Mouse (Mus musculus): ENCODE data around the gene Agap1. TPM values are rescaled to one million over a fixed set of nuclear protein-coding genes. Genes with fewer than 3 reads are reported as not detected.

The Agap1 gene
- polyA plus RNA-seq, 1 experiment, result 12.1 TPM

DNA sequence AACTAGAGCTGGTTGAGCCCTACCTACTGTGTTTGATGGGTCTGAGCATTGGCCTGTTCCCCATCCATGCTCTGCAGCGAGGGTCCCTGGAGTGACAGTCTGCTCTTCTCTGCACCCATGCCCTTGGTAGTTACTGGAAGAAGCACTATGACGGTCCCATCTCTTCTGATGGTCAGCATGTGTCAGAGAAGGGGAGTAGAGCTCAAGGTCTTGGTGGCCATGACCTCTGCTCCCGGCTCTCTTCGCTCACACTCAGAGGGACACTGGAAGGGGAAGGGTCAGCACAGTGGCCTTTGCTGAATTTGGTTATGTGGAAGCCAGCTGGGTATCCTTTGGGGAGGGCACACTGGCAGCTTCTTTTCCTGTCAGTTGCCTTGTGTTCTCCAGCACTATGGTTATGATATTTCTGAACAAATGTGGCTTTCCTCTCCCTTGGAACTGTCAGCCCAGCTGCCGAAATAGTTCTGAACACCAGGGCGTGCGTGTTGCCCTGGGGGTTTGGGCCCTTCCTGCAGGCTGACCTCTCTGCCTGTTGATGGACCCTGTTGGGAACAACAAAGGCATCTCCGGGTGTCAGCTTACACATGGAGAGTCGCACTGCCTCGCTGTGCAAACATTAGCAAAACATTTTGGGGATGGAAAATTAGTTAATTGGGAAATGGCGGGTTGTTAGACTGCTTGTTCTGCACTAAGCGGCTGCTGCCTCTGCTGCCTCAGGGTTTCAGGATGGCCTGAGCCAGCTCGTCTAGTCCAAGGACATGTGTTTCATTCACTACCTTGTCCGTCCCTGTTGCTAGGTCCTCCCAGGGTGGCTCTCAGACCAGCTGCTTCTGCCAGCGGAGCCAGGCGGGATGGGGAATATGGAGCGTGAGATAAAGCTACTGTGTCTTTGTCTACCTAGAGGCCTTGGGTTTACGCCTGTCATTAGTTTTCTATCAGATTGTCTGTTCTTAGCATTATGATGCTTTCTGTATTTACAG lies 93.2 kb downstream of the Agap1 start:
- TF ChIP-seq CTCF (IDR thresholded peaks at IDR 0.05; ENCODE audit: control insufficient read depth, insufficient read depth, low read length) (no peak), POLR2A (IDR thresholded peaks at IDR 0.05; ENCODE audit: borderline replicate concordance, control insufficient read depth, low read depth, low read length) (no peak)
- no peak overlapping the region for H3K4me3 ChIP-seq (replicated peaks; ENCODE audit: control insufficient read depth, low read depth, low read length)
- no peak overlapping the region for H3K27ac ChIP-seq (ENCODE audit: control insufficient read depth, insufficient read depth, low read depth, low read length, poor library complexity)
- H3K4me1 ChIP-seq (ENCODE audit: control insufficient read depth, insufficient read depth, low read length), result peaks cover 2% of the 10 kb centered on the region; the same call in 1 of the 2 replicates
- 81% methylated on average over 18 of the region's 18 CpGs for WGBS

DNA sequence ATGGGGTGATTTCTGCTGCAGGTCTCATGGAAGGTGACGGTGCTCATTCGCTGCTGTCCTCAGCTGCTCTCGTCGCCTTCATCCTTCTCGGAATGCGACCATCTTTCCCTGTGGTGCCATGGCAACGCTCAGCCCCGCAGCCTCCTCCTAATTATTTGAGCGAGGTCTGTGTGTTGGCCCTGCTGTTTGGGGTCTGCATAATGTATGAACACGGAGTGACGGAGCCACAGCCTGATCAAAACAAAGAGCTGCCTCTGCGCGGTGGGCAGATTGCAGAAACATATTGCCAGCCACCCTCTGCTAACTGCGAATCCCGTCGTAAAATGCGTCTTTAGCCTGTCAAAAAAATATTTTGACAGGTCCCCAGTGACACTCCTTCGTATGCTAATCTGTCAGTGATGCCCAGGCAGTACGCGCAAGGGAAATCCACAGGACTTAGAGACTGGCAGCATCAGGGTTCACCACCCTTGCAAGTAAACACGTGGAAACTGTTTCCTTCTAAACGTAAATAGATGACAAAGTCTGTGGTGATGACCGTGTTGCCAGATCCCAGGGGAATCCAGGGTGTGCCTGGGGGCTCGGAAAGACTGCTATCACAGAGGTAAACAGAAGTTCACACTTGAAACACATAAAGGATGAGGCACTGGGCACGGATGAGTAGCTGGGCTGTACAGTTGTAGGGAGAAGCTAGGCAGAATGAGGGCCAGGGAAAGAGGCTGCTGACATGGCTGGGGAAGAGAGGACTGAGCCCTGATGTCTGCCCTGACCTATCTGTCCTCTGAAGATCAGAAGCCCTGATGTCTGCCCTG lies 95.7 kb downstream of the Agap1 start:
- Histone ChIP-seq H3K27ac (ENCODE audit: control insufficient read depth, insufficient read depth, low read depth, low read length, poor library complexity) (no peak overlapping the region), H3K4me1 (ENCODE audit: control insufficient read depth, insufficient read depth, low read length) (peaks cover 2% of the 10 kb centered on the region; the same call in 1 of the 2 replicates), H3K4me3 (replicated peaks; ENCODE audit: control insufficient read depth, low read depth, low read length) (no peak overlapping the region)
- TF ChIP-seq POLR2A (IDR thresholded peaks at IDR 0.05; ENCODE audit: borderline replicate concordance, control insufficient read depth, low read depth, low read length) (no peak), CTCF (IDR thresholded peaks at IDR 0.05; ENCODE audit: control insufficient read depth, insufficient read depth, low read length) (no peak)
- WGBS, result 91% methylated on average over 25 of the region's 25 CpGs

GRCm38 (mm10) chr1:89552470-89552869 lies 97.9 kb downstream of the Agap1 start:
- WGBS, result 21% methylated on average over 1 of the region's 1 CpGs
- H3K27ac ChIP-seq (ENCODE audit: control insufficient read depth, insufficient read depth, low read depth, low read length, poor library complexity), result no peak overlapping the region
- peaks cover 2% of the 10 kb centered on the region; the same call in 1 of the 2 replicates for H3K4me1 ChIP-seq (ENCODE audit: control insufficient read depth, insufficient read depth, low read length)
- H3K4me3 ChIP-seq (replicated peaks; ENCODE audit: control insufficient read depth, low read depth, low read length), result no peak overlapping the region
- TF ChIP-seq CTCF (IDR thresholded peaks at IDR 0.05; ENCODE audit: control insufficient read depth, insufficient read depth, low read length), result no peak
- no peak for TF ChIP-seq POLR2A (IDR thresholded peaks at IDR 0.05; ENCODE audit: borderline replicate concordance, control insufficient read depth, low read depth, low read length)

DNA sequence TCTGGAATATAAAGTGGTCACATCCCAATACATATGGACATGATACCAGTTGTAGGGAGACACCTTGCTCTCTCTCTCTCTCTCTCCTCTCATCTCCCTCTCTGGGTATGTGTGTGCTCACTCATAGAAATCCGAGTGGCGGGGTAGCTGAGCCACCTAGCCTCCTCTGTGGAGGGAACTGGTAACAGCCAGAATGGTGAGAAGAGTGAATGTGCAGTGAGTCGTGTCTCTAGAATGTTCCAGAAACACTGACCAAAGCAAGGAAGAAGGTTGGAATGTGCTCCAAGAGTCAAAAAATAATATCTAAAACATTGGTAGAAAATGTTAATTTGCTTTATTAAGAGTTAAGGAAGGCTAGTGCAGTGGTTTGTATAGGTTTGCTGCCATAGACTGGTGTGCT lies 99.2 kb downstream of the Agap1 start:
- Histone ChIP-seq H3K4me3 (replicated peaks; ENCODE audit: control insufficient read depth, low read depth, low read length) (no peak overlapping the region), H3K27ac (ENCODE audit: control insufficient read depth, insufficient read depth, low read depth, low read length, poor library complexity) (no peak overlapping the region), H3K4me1 (ENCODE audit: control insufficient read depth, insufficient read depth, low read length) (peaks cover 2% of the 10 kb centered on the region; the same call in 1 of the 2 replicates)
- WGBS, result 84% methylated on average over 3 of the region's 3 CpGs
- TF ChIP-seq POLR2A (IDR thresholded peaks at IDR 0.05; ENCODE audit: borderline replicate concordance, control insufficient read depth, low read depth, low read length) (no peak), CTCF (IDR thresholded peaks at IDR 0.05; ENCODE audit: control insufficient read depth, insufficient read depth, low read length) (no peak)

DNA sequence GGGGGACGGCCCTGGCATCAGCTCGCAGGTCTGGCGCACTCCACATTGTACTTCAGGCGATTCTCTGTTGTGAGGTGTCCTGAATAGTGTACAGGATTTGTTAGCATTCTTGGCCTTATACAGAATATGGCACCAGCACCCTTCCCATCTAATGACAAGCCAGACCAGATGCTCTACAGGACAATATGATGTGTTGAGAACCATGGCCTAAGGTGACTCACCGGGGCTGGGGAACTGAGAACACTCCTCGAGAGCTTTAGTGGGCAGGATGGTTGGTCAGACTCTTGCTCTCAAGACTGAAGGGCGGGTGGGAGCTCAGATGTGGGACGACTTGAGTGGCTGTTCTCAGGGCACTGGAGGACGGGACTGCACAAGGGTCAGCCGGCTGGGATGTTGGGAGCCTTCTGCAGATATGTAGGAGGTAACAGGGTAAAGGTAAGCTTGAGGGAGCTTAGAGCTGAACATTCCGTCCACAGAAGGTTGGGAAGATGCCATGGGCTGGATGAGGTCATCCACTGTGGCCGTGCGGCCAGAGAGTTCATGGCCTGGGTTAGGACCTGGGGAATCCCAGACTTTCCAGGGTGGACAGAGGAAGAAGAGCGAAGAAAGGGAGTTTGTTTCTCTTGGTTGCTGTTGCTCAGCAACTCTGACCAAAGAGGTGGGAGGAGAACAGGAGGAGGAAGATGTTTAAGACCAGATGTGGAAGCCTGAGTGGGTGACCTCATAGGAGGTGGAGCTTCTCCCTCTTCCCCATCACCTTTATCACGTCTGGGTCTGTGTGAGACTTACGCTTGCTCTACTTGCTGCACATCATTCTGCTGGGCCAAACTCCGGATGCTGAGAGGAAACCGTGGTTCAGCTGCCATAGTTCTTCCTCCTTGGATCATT lies 100.6 kb downstream of the Agap1 start:
- no peak for TF ChIP-seq POLR2A (IDR thresholded peaks at IDR 0.05; ENCODE audit: borderline replicate concordance, control insufficient read depth, low read depth, low read length)
- TF ChIP-seq CTCF (IDR thresholded peaks at IDR 0.05; ENCODE audit: control insufficient read depth, insufficient read depth, low read length), result no peak
- 68% methylated on average over 18 of the region's 18 CpGs for WGBS
- Histone ChIP-seq H3K4me1 (ENCODE audit: control insufficient read depth, insufficient read depth, low read length) (peaks cover 2% of the 10 kb centered on the region; the same call in 1 of the 2 replicates), H3K27ac (ENCODE audit: control insufficient read depth, insufficient read depth, low read depth, low read length, poor library complexity) (no peak overlapping the region), H3K4me3 (replicated peaks; ENCODE audit: control insufficient read depth, low read depth, low read length) (no peak overlapping the region)

DNA sequence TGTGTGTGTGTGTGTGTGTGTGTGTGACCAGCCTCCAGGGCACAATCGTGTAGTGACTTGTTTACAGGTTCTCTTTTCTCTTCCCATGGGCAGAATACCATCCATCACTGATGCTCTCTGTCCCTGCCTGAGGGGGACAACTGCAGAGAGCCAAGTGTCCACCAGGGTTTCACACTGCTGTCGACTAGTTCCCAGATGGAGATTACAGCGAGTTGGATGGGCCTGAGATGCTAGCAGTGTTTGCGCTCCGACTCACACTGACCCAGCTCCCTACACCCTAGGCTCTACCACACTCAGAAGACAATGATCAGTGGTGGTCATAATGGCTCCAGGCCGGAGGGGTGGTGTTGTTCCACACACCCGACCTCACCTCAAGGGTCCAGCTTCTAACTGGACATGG lies 101.4 kb downstream of the Agap1 start:
- Histone ChIP-seq H3K27ac (ENCODE audit: control insufficient read depth, insufficient read depth, low read depth, low read length, poor library complexity) (no peak overlapping the region), H3K4me3 (replicated peaks; ENCODE audit: control insufficient read depth, low read depth, low read length) (no peak overlapping the region), H3K4me1 (ENCODE audit: control insufficient read depth, insufficient read depth, low read length) (peaks cover 2% of the 10 kb centered on the region; the same call in 1 of the 2 replicates)
- WGBS, result 83% methylated on average over 7 of the region's 7 CpGs
- TF ChIP-seq CTCF (IDR thresholded peaks at IDR 0.05; ENCODE audit: control insufficient read depth, insufficient read depth, low read length) (no peak), POLR2A (IDR thresholded peaks at IDR 0.05; ENCODE audit: borderline replicate concordance, control insufficient read depth, low read depth, low read length) (no peak)

- Histone ChIP-seq H3K27ac (ENCODE audit: control insufficient read depth, insufficient read depth, low read depth, low read length, poor library complexity) (no peak overlapping the region), H3K4me1 (ENCODE audit: control insufficient read depth, insufficient read depth, low read length) (peaks cover 2% of the 10 kb centered on the region; the same call in 1 of the 2 replicates), H3K4me3 (replicated peaks; ENCODE audit: control insufficient read depth, low read depth, low read length) (no peak overlapping the region)
- WGBS, result 81% methylated on average over 6 of the region's 6 CpGs
- TF ChIP-seq CTCF (IDR thresholded peaks at IDR 0.05; ENCODE audit: control insufficient read depth, insufficient read depth, low read length), result no peak
- no peak for TF ChIP-seq POLR2A (IDR thresholded peaks at IDR 0.05; ENCODE audit: borderline replicate concordance, control insufficient read depth, low read depth, low read length)
Measured at GRCm38 (mm10) chr1:89557401-89557800, 102.8 kb downstream of the Agap1 start.

All from bone marrow, adult 2 months (tissue).